Mouse (Mus musculus) G1E (cell line): ENCODE results near the gene Prcd.

Source experiments
- CTCF ChIP-seq: IDR thresholded peaks from 2 replicates; pipeline ENCODE4 v1.5.1; 2012; ENCODE audit warnings: low read depth, low read length, inconsistent platforms, mixed read lengths
- GATA1 ChIP-seq: IDR thresholded peaks from 2 replicates; pipeline ENCODE4 v1.6.1; 2012; ENCODE audit warnings: borderline replicate concordance, low read length, inconsistent platforms, mixed read lengths

GRCm38 (mm10) chr11:116653234-116653633 lies at the start of gene Prcd:
- TF ChIP-seq CTCF (no peak), GATA1 (no peak)
